Mouse (Mus musculus) heart, embryonic 16.5 days (tissue): ENCODE measurements around the gene Grm2. TPM values are rescaled to one million over a fixed set of nuclear protein-coding genes. Genes with fewer than 3 reads are reported as not detected.
"Not testable (repeated sequence)": the region's sequence is repeated elsewhere in the genome, so short reads cannot be mapped to it uniquely, and the experiment has no call there.

Experiments used
- ATAC-seq: fragments of 200-750 bp; cut with Nextera tagmentation; replicated peaks from 2 replicates; pipeline ENCODE4 v1.8.0; 2017; ENCODE audit warnings: moderate number of reproducible peaks; ENCODE audit not compliant: insufficient read depth, low FRiP score; ENCODE audit errors: extremely low read depth
- H3K27ac ChIP-seq: fragments of 300-500 bp; sonication (generic); 2 replicates; pipeline ENCODE4 v1.5.1; 2014; ENCODE audit warnings: mild to moderate bottlenecking, low read length, control low read depth, moderate library complexity
- H3K27me3 ChIP-seq: fragments of 300-500 bp; sonication (generic); 2 replicates; pipeline ENCODE4 v1.6.1; 2014; ENCODE audit warnings: low read length, mixed read lengths; ENCODE audit not compliant: control insufficient read depth, insufficient read depth
- H3K36me3 ChIP-seq: fragments of 300-500 bp; sonication (generic); 2 replicates; pipeline ENCODE4 v1.6.1; 2014; ENCODE audit not compliant: control insufficient read depth, insufficient read depth
- H3K4me1 ChIP-seq: fragments of 300-500 bp; sonication (generic); 2 replicates; pipeline ENCODE4 v1.6.1; 2014; ENCODE audit warnings: low read length, mixed read lengths; ENCODE audit not compliant: control insufficient read depth, insufficient read depth
- H3K4me2 ChIP-seq: fragments of 300-500 bp; sonication (generic); 2 replicates; pipeline ENCODE4 v1.6.1; 2014; ENCODE audit warnings: low read depth, mild to moderate bottlenecking, control low read depth, low read length
- H3K4me3 ChIP-seq: fragments of 300-500 bp; sonication (generic); 2 replicates; pipeline ENCODE4 v1.5.1; 2014; ENCODE audit warnings: mild to moderate bottlenecking, control low read depth, low read length
- H3K9ac ChIP-seq: fragments of 300-500 bp; sonication (generic); 2 replicates; pipeline ENCODE4 v1.6.1; 2014; ENCODE audit warnings: low read length, control low read depth
- H3K9me3 ChIP-seq: fragments of 300-500 bp; sonication (generic); replicated peaks from 2 replicates; pipeline ENCODE4 v1.6.1; 2016; ENCODE audit warnings: low read length; ENCODE audit not compliant: control insufficient read depth
- WGBS: fragments of 180-500 bp; shearing (Covaris S2); extraction: QIAGEN DNeasy Blood & Tissue Kit; methylation state at CpG from one replicate; pipeline ENCODE4 v1.1.7; 2014; 5-methylcytosine and 5-hydroxymethylcytosine counted together
- polyA plus RNA-seq: library from polyadenylated mRNA; unstranded; fragments of >200 nt; fragmentation: Nextera tagmentation; extraction: Ambion mirVana; gene quantifications from 2 replicates; pipeline ENCODE4 v1.2.1, GENCODE M21; 2015

Grm2 gene
- polyA plus RNA-seq, 1 experiment from 2014 or later: not detected

DNA sequence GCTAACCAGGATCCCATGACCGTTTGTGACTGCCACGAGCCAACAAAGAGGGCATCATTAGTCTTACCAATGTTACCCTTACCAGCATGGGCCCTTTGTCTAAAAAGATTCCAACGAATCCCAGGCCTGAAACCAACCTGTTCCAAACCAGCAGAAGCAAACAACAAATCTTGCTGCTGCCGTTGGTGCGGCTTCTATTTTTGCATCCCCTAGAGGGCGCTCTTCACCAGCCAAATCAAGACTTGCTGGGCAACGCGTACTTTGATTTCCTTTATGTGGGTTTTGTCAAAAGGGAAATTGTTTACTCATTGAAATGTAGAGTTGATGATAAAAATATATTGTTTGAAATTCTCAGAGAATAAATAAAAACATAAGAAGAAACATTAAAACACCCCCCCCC is 55.3 kb downstream of the Grm2 start:
- Histone ChIP-seq H3K27ac (no peak overlapping the region), H3K9ac (no peak overlapping the region), H3K9me3 (no peaks in the 10 kb centered on the region), H3K4me1 (0 out of 2 replicates have a peak, but pooled peaks cover 4% of the 10 kb centered on the region), H3K36me3 (no peaks in the 10 kb centered on the region), H3K4me3 (no peak overlapping the region), H3K27me3 (0 out of 2 replicates have a peak, but pooled peaks cover 3% of the 10 kb centered on the region), H3K4me2 (no peak overlapping the region)
- 28% methylated on average over 8 of the region's 8 CpGs for WGBS
- no peak for ATAC-seq

DNA sequence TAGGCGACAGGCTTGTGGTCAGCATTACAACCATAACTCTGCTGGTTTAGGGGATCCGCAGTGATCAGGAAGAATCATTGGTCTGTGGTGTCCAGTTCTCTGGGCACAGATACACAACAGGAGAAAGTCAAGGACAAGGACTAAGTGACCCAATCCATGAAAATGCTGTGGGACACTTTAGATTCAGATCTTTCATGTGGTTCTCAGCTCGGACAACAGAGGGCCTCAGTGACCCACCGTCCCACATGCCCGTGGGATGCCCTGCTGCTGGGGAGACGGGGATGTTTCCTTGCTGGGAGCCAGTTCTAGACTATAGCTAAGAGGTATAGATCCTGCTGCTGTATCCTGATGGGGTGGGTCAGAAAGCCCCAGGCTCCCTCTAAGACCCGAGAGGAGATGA is 57.4 kb downstream of the Grm2 start:
- H3K27ac ChIP-seq: no peak overlapping the region
- 0 out of 2 replicates have a peak, but pooled peaks cover 3% of the 10 kb centered on the region for H3K27me3 ChIP-seq
- WGBS: 33% methylated on average over 7 of the region's 7 CpGs
- no peak for ATAC-seq
- H3K4me2 ChIP-seq: no peak overlapping the region
- H3K36me3 ChIP-seq: no peaks in the 10 kb centered on the region
- H3K9me3 ChIP-seq: no peaks in the 10 kb centered on the region
- H3K9ac ChIP-seq: no peak overlapping the region
- H3K4me1 ChIP-seq: 0 out of 2 replicates have a peak, but pooled peaks cover 4% of the 10 kb centered on the region
- H3K4me3 ChIP-seq: no peak overlapping the region

DNA sequence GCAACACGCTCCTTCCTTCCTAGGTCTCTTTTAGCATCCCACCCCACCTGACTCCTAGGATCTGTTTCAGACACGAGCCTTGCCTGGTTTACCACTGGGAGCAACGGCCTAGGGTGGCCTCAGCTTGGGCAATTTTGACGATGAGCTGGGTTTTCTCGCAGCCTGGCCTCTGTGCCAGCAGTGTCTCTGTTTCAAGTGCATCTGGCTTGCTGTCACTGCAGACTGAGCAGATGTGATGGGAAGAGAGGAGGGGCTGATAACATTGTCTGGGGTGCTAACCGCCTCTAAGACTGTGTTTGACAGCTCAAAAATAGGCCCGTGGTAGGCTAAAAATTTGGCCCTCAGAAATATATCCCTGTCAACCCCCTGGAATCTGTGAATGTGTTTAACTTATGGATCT is 60.0 kb downstream of the Grm2 start:
- no peak overlapping the region for H3K4me2 ChIP-seq
- 41% methylated on average over 7 of the region's 7 CpGs for WGBS
- H3K9ac ChIP-seq: no peak overlapping the region
- no peaks in the 10 kb centered on the region for H3K9me3 ChIP-seq
- no peak for ATAC-seq
- no peaks in the 10 kb centered on the region for H3K36me3 ChIP-seq
- H3K27ac ChIP-seq: no peak overlapping the region
- H3K4me1 ChIP-seq: 0 out of 2 replicates have a peak, but pooled peaks cover 4% of the 10 kb centered on the region
- 0 out of 2 replicates have a peak, but pooled peaks cover 3% of the 10 kb centered on the region for H3K27me3 ChIP-seq
- H3K4me3 ChIP-seq: no peak overlapping the region

DNA sequence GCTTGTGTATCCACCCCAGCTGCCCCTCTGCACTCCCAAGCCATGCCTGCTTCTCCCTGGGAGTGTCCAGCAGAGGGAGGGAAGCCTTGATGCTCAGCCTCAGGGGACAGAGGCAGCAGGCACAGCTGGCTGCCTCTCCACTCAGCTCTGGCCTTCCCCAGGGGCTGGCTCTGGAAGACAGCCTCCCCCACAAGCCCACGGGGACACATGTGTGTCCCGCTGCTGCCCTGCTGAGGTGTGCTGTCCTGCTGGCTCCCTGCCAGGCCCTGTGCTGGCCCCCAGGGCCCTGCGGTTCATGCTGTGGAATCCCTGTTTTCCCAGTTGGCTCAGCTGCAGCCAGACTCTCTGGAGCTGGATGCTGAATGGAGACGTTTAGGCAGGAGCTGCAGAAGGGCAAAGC is 60.5 kb downstream of the Grm2 start:
- H3K4me3 ChIP-seq, H3K4me2 ChIP-seq, H3K9me3 ChIP-seq, H3K27me3 ChIP-seq, H3K9ac ChIP-seq, H3K4me1 ChIP-seq, H3K27ac ChIP-seq, H3K36me3 ChIP-seq: not testable (repeated sequence)
- 9% methylated on average over 4 of the region's 4 CpGs for WGBS
- peak; percentile 58 for ATAC-seq

Other genes with a start within 250 kb of the Grm2 start
- 476 and 565 TPM in 2 replicates for gene Rpl29, start 226.6 kb downstream of the Grm2 start, polyA plus RNA-seq
- gene Acy1, start 217.8 kb downstream of the Grm2 start, polyA plus RNA-seq: 27.5 and 27.8 TPM in 2 replicates
- 10.0 and 10.7 TPM in 2 replicates for gene Abhd14b, start 208.6 kb downstream of the Grm2 start, polyA plus RNA-seq
- gene Abhd14a, start 208.4 kb downstream of the Grm2 start, polyA plus RNA-seq: 60.5 and 61.0 TPM in 2 replicates
- 64.8 and 69.9 TPM in 2 replicates for gene Pcbp4, start 202.8 kb downstream of the Grm2 start, polyA plus RNA-seq
- 0.13 and 0.16 TPM in 2 replicates for gene Gpr62, start 190.1 kb downstream of the Grm2 start, polyA plus RNA-seq
- gene Rrp9, start 180.1 kb downstream of the Grm2 start, polyA plus RNA-seq: 29.6 and 31.8 TPM in 2 replicates
- 3.1 and 4.0 TPM in 2 replicates for gene Parp3, start 179.1 kb downstream of the Grm2 start, polyA plus RNA-seq
- not detected in 2 replicates for gene Iqcf1, start 156.1 kb downstream of the Grm2 start, polyA plus RNA-seq
- not detected in 2 replicates for gene Iqcf5, start 141.5 kb downstream of the Grm2 start, polyA plus RNA-seq
- not detected in 2 replicates for gene Iqcf3, start 94.5 kb downstream of the Grm2 start, polyA plus RNA-seq
- not detected in 2 replicates for gene Iqcf4, start 85.1 kb downstream of the Grm2 start, polyA plus RNA-seq
- gene Iqcf6, start 29.5 kb downstream of the Grm2 start, polyA plus RNA-seq: not detected in 2 replicates
- gene Tex264, start 29.8 kb upstream of the Grm2 start, polyA plus RNA-seq: 52.5 and 53.6 TPM in 2 replicates
- 3.1 and 3.8 TPM in 2 replicates for gene Rad54l2, start 133.1 kb upstream of the Grm2 start, polyA plus RNA-seq
- gene Dcaf1, start 165.8 kb upstream of the Grm2 start, polyA plus RNA-seq: 17.8 and 18.0 TPM in 2 replicates
- 3.9 and 4.6 TPM in 2 replicates for gene Rbm15b, start 231.3 kb upstream of the Grm2 start, polyA plus RNA-seq
- gene Manf, start 235.9 kb upstream of the Grm2 start, polyA plus RNA-seq: 189 and 245 TPM in 2 replicates